Mouse (Mus musculus): ENCODE data around the gene Upf3b. TPM values are rescaled to one million over a fixed set of nuclear protein-coding genes. Genes with fewer than 3 reads are reported as not detected.
"Not testable (repeated sequence)": the region's sequence is repeated elsewhere in the genome, so short reads cannot be mapped to it uniquely, and the experiment has no call there.

The Upf3b gene
- 10 to 100 TPM in 1 of 2 experiments, 1 to 10 TPM in 1; 6.7 to 10.2 TPM for total RNA-seq (2021)
- long read RNA-seq, experiment 1, partial matches to known transcripts, result 0 of 6 reads
- long read RNA-seq, experiment 1, other reads (novel, unspliced or antisense), result 4 of 6 reads
- long read RNA-seq, experiment 2, partial matches to known transcripts, result 0 of 4 reads
- long read RNA-seq, experiment 2, other reads (novel, unspliced or antisense), result 3 of 4 reads

- intact Hi-C loops (cut with DNase I), result no loop called here
- DNase-seq, result peak; percentile 89 to 92
Observed at GRCm38 (mm10) chrX:37110193-37110880, at the start of gene Upf3b. TSS of gene Upf3b (minus strand) at chrX:37110322.

GRCm38 (mm10) chrX:37157839-37158238 lies 47.7 kb upstream of the Upf3b start:
- intact Hi-C loops (cut with DNase I), result no loop called here
- DNase-seq, result no peak

- DNase-seq, result no peak
- intact Hi-C loops (cut with DNase I), result no loop called here
Observed at GRCm38 (mm10) chrX:37144954-37145353, 34.8 kb upstream of the Upf3b start.

GRCm38 (mm10) chrX:37144498-37144897 lies 34.4 kb upstream of the Upf3b start:
- intact Hi-C loops (cut with DNase I); DNase-seq: not testable (repeated sequence)

- DNase-seq, result no peak
- intact Hi-C loops (cut with DNase I), result no loop called here
Observed at GRCm38 (mm10) chrX:37141732-37142131, 31.6 kb upstream of the Upf3b start.

GRCm38 (mm10) chrX:37126671-37127358 lies 16.7 kb upstream of the Upf3b start, which contains the start of gene Nkap:
TSS of gene Nkap (plus strand) at chrX:37126795.
- intact Hi-C loops (cut with DNase I), result no loop called here
- DNase-seq, result peak; percentile 73 to 82

- DNase-seq, result no peak
- intact Hi-C loops (cut with DNase I), result no loop called here
Observed at GRCm38 (mm10) chrX:37125511-37125910, 15.4 kb upstream of the Upf3b start.

GRCm38 (mm10) chrX:37120212-37120611 lies 10.1 kb upstream of the Upf3b start:
- intact Hi-C loops (cut with DNase I), result no loop called here
- no peak for DNase-seq

GRCm38 (mm10) chrX:37119585-37119984 lies 9.5 kb upstream of the Upf3b start:
- intact Hi-C loops (cut with DNase I), result no loop called here
- no peak for DNase-seq

GRCm38 (mm10) chrX:37117085-37117484 lies 7.0 kb upstream of the Upf3b start:
- intact Hi-C loops (cut with DNase I), result no loop called here
- DNase-seq, result no peak

- no peak for DNase-seq
- intact Hi-C loops (cut with DNase I), result no loop called here
Observed at GRCm38 (mm10) chrX:37110881-37111193, 715 bp upstream of the Upf3b start.

- intact Hi-C loops (cut with DNase I), result no loop called here
- no peak for DNase-seq
Observed at GRCm38 (mm10) chrX:37109526-37110192, 463 bp downstream of the Upf3b start.

GRCm38 (mm10) chrX:37103826-37104225 lies 6.3 kb downstream of the Upf3b start:
- intact Hi-C loops (cut with DNase I), result no loop called here
- DNase-seq, result no peak

- no peak for DNase-seq
- intact Hi-C loops (cut with DNase I), result no loop called here
Observed at GRCm38 (mm10) chrX:37098681-37099080, 11.4 kb downstream of the Upf3b start.

GRCm38 (mm10) chrX:37095106-37095768 lies 14.9 kb downstream of the Upf3b start:
- no peak for DNase-seq
- intact Hi-C loops (cut with DNase I), result no loop called here

- intact Hi-C loops (cut with DNase I), result no loop called here
- DNase-seq, result no peak
Observed at GRCm38 (mm10) chrX:37091457-37091856, 18.7 kb downstream of the Upf3b start.

GRCm38 (mm10) chrX:37088778-37089177 lies 21.3 kb downstream of the Upf3b start:
- intact Hi-C loops (cut with DNase I), result no loop called here
- no peak for DNase-seq

- intact Hi-C loops (cut with DNase I), result no loop called here
- DNase-seq, result no peak
Observed at GRCm38 (mm10) chrX:37085665-37086064, 24.5 kb downstream of the Upf3b start.

- DNase-seq, result peak; percentile 79 to 84
- intact Hi-C loops (cut with DNase I), result no loop called here
Observed at GRCm38 (mm10) chrX:37084927-37085660, 25.0 kb downstream of the Upf3b start, which contains the start of gene Rpl39. TSS of gene Rpl39 (minus strand) at chrX:37085402.

Measured in heart, postnatal 14 days (tissue).